Mouse (Mus musculus) liver, postnatal 0 days (tissue): Measurements from ENCODE around the gene Pnp.

Source experiments
- CTCF ChIP-seq: sonication (generic); IDR thresholded peaks from 2 replicates; pipeline ENCODE4 v1.5.1; 2016; ENCODE audit warnings: antibody characterized with exemption, low read depth
- EP300 ChIP-seq: IDR thresholded peaks from 2 replicates; pipeline ENCODE4 v1.6.1; 2016; ENCODE audit warnings: antibody characterized with exemption, low read depth, mild to moderate bottlenecking

- TF ChIP-seq EP300 = no peak
- TF ChIP-seq CTCF = no peak
Observed at GRCm38 (mm10) chr14:50925111-50925920, 5.6 kb upstream of the Pnp start.
